Mouse (Mus musculus): ENCODE data around the gene Gm36864. TPM values are rescaled to one million over a fixed set of nuclear protein-coding genes. Genes with fewer than 3 reads are reported as not detected.
A peak's percentile ranks its signal among the peaks of the same experiment; 100 is the strongest.
"Not testable (repeated sequence)": the region's sequence is repeated elsewhere in the genome, so short reads cannot be mapped to it uniquely, and the experiment has no call there.

Gene Gm36864
- polyA plus RNA-seq, 1 experiment from 2014 or later, result not detected

DNA sequence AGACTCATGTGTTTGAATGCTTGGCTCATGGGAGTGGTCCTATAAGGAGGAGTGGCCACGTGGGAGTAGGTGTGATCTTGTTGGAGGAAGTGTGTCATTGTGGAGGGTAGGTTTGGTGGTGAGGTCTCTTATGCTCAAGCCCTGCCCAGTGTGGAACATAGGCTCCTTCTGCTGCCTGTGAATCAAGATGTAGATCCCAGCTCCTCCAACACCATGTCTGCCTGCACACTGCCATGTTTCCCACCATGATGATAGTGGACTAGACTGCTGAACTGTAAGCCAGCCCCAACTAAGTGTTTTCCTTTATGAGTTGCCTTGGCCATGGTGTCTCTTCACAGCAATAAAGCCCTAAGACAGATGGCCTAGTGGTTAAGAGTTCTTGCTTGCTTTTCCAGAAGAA lies 8.1 kb downstream of the Gm36864 start:
- Histone ChIP-seq H3K36me3 (ENCODE audit: control insufficient read depth, insufficient read depth) (peaks cover 9% of the 10 kb centered on the region; the same call in 1 of the 2 replicates), H3K27me3 (replicated peaks; ENCODE audit: control insufficient read depth, insufficient read depth, low read length) (no peaks in the 10 kb centered on the region), H3K9me3 (ENCODE audit: control insufficient read depth) (no peaks in the 10 kb centered on the region), H3K27ac (ENCODE audit: low read depth, low read length) (no peak overlapping the region), H3K4me1 (replicated peaks; ENCODE audit: control insufficient read depth, insufficient read depth, low read length) (peaks cover 6% of the 10 kb centered on the region), H3K4me3 (ENCODE audit: low read depth, low read length) (no peak overlapping the region), H3K9ac (ENCODE audit: low read depth, low read length) (no peak overlapping the region), H3K4me2 (replicated peaks; ENCODE audit: low read depth) (no peak overlapping the region)
- no peak for ATAC-seq
- 40% methylated on average over 1 of the region's 1 CpGs for WGBS
- no peak for TF ChIP-seq CTCF (IDR thresholded peaks at IDR 0.05; ENCODE audit: low read depth)

GRCm38 (mm10) chr7:44246055-44246983 lies 10.3 kb downstream of the Gm36864 start, which contains the start of the genes 1700028J19Rik and 2410002F23Rik:
TSS of gene 1700028J19Rik (minus strand) at chr7:44246695.
TSS of gene 2410002F23Rik (plus strand) at chr7:44246722.
- H3K9me3 ChIP-seq (ENCODE audit: control insufficient read depth), result no peaks in the 10 kb centered on the region
- H3K4me3 ChIP-seq (ENCODE audit: low read depth, low read length), result peak within 1 kb of the TSS; percentile 96
- H3K36me3 ChIP-seq (ENCODE audit: control insufficient read depth, insufficient read depth), result peaks cover 29% of the 10 kb centered on the region
- H3K4me1 ChIP-seq (replicated peaks; ENCODE audit: control insufficient read depth, insufficient read depth, low read length), result peaks cover 6% of the 10 kb centered on the region
- H3K4me2 ChIP-seq (replicated peaks; ENCODE audit: low read depth), result peak within 1 kb of the TSS; percentile 85
- ATAC-seq, result peak; percentile 90
- under 1% methylated on average over 62 of the region's 62 CpGs for WGBS
- peak within 1 kb of the TSS; percentile 92 for H3K9ac ChIP-seq (ENCODE audit: low read depth, low read length)
- 0 out of 2 replicates have a peak, but pooled peaks have one; percentile 11 for TF ChIP-seq CTCF (IDR thresholded peaks at IDR 0.05; ENCODE audit: low read depth)
- H3K27ac ChIP-seq (ENCODE audit: low read depth, low read length), result peak within 1 kb of the TSS; percentile 90
- H3K27me3 ChIP-seq (replicated peaks; ENCODE audit: control insufficient read depth, insufficient read depth, low read length), result no peaks in the 10 kb centered on the region

DNA sequence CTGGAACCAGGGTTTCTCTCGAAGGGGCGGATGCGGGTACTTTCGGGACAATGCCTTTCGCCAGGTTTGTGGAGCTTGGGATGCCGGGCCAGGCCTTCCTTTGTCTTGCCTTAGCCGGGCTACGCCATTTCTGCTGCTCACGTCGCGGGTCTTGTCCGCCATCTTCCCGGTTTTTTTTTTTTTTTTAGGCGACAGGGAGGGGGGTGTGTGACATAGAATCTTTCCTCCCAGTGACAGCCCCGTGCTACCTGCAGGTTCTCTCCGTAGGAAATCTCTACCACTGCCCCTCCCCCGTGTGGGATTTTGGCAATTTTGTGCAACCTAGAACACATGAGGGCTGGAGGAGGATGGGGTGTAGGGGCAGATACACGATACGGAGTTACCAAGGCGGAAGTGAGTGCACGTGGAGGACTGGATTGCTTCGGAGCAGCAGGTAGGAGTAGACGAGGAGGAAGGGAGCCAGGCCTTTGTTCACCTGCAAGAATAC lies 11.1 kb downstream of the Gm36864 start:
- Histone ChIP-seq H3K27me3 (replicated peaks; ENCODE audit: control insufficient read depth, insufficient read depth, low read length) (no peaks in the 10 kb centered on the region), H3K9me3 (ENCODE audit: control insufficient read depth) (no peaks in the 10 kb centered on the region), H3K9ac (ENCODE audit: low read depth, low read length) (peak overlapping the region; percentile 92), H3K27ac (ENCODE audit: low read depth, low read length) (peak overlapping the region; percentile 90), H3K36me3 (ENCODE audit: control insufficient read depth, insufficient read depth) (peaks cover 29% of the 10 kb centered on the region), H3K4me2 (replicated peaks; ENCODE audit: low read depth) (peak overlapping the region; percentile 85), H3K4me1 (replicated peaks; ENCODE audit: control insufficient read depth, insufficient read depth, low read length) (peaks cover 6% of the 10 kb centered on the region), H3K4me3 (ENCODE audit: low read depth, low read length) (peak overlapping the region; percentile 96)
- under 1% methylated on average over 23 of the region's 23 CpGs for WGBS
- no peak for TF ChIP-seq CTCF (IDR thresholded peaks at IDR 0.05; ENCODE audit: low read depth)
- peak; percentile 38 for ATAC-seq

GRCm38 (mm10) chr7:44247971-44248370 lies 12.0 kb downstream of the Gm36864 start:
- Histone ChIP-seq H3K9ac (ENCODE audit: low read depth, low read length) (no peak overlapping the region), H3K36me3 (ENCODE audit: control insufficient read depth, insufficient read depth) (peaks cover 38% of the 10 kb centered on the region), H3K4me2 (replicated peaks; ENCODE audit: low read depth) (peak overlapping the region; percentile 85; the same call in 1 of the 2 replicates), H3K27ac (ENCODE audit: low read depth, low read length) (no peak overlapping the region), H3K4me1 (replicated peaks; ENCODE audit: control insufficient read depth, insufficient read depth, low read length) (peaks cover 6% of the 10 kb centered on the region), H3K27me3 (replicated peaks; ENCODE audit: control insufficient read depth, insufficient read depth, low read length) (no peaks in the 10 kb centered on the region), H3K4me3 (ENCODE audit: low read depth, low read length) (no peak overlapping the region), H3K9me3 (ENCODE audit: control insufficient read depth) (no peaks in the 10 kb centered on the region)
- TF ChIP-seq CTCF (IDR thresholded peaks at IDR 0.05; ENCODE audit: low read depth), result no peak
- no peak for ATAC-seq
- 58% methylated on average over 2 of the region's 2 CpGs for WGBS

GRCm38 (mm10) chr7:44249248-44249647 lies 13.3 kb downstream of the Gm36864 start:
- Histone ChIP-seq H3K4me1 (replicated peaks; ENCODE audit: control insufficient read depth, insufficient read depth, low read length) (peaks cover 6% of the 10 kb centered on the region), H3K9ac (ENCODE audit: low read depth, low read length) (no peak overlapping the region), H3K27me3 (replicated peaks; ENCODE audit: control insufficient read depth, insufficient read depth, low read length) (no peaks in the 10 kb centered on the region), H3K9me3 (ENCODE audit: control insufficient read depth) (no peaks in the 10 kb centered on the region), H3K4me3 (ENCODE audit: low read depth, low read length) (no peak overlapping the region), H3K4me2 (replicated peaks; ENCODE audit: low read depth) (no peak overlapping the region), H3K27ac (ENCODE audit: low read depth, low read length) (no peak overlapping the region), H3K36me3 (ENCODE audit: control insufficient read depth, insufficient read depth) (peaks cover 39% of the 10 kb centered on the region)
- ATAC-seq, result no peak
- 89% methylated on average over 4 of the region's 4 CpGs for WGBS
- no peak for TF ChIP-seq CTCF (IDR thresholded peaks at IDR 0.05; ENCODE audit: low read depth)

GRCm38 (mm10) chr7:44250732-44251275 lies 14.8 kb downstream of the Gm36864 start:
- H3K27ac ChIP-seq (ENCODE audit: low read depth, low read length); H3K9ac ChIP-seq (ENCODE audit: low read depth, low read length); H3K4me1 ChIP-seq (replicated peaks; ENCODE audit: control insufficient read depth, insufficient read depth, low read length); H3K27me3 ChIP-seq (replicated peaks; ENCODE audit: control insufficient read depth, insufficient read depth, low read length); ATAC-seq; H3K4me2 ChIP-seq (replicated peaks; ENCODE audit: low read depth); H3K9me3 ChIP-seq (ENCODE audit: control insufficient read depth); H3K4me3 ChIP-seq (ENCODE audit: low read depth, low read length): not testable (repeated sequence)
- WGBS, result 86% methylated on average over 17 of the region's 17 CpGs
- peaks cover 39% of the 10 kb centered on the region for H3K36me3 ChIP-seq (ENCODE audit: control insufficient read depth, insufficient read depth)

Data from intestine, postnatal 0 days (tissue).